In genomic region chr8:121313458-121313857, GRCm38 (mm10) we compare ENCODE assay signal across 11 mouse cellular contexts.
A peak's percentile ranks its signal among the peaks of the same experiment; 100 is the strongest.
DNase-seq lines count a peak whose midpoint lies in the region; TF ChIP-seq lines count a peak whose summit lies in the region.
"Had no signal": no experiment of that assay in that cellular context is flagged by ENCODE, and none has a peak within 500 bp of the region (broad histone marks: within the 10 kb centered on the region; RNA-seq: fewer than 3 reads in every experiment).

No protein-coding gene starts in this region.

- H3K9me3 ChIP-seq in limb, embryonic 10.5 days (replicated peaks) = no peaks in the 10 kb centered on the region
- H3K9me3 ChIP-seq: midbrain, embryonic 12.5 days; neural tube, embryonic 12.5 days had no signal

- H3K9ac ChIP-seq in heart, adult 2 months (ENCODE audit: low read depth, low read length) = no peak overlapping the region
- H3K9ac ChIP-seq: midbrain, embryonic 12.5 days; neural tube, embryonic 12.5 days had no signal

- TF ChIP-seq EP300 in heart, adult 2 months (IDR thresholded peaks at IDR 0.05; ENCODE audit: insufficient read depth, low read depth, low read length) = no peak

- no peaks in the 10 kb centered on the region for H3K79me2 ChIP-seq in heart, adult 2 months (replicated peaks; ENCODE audit: control insufficient read depth, insufficient read depth, low read length)

- H3K27me3 ChIP-seq in heart, adult 2 months (ENCODE audit: control insufficient read depth, insufficient read depth, low read length) = no peaks in the 10 kb centered on the region
- no peaks in the 10 kb centered on the region; the same call in 1 of the 2 replicates for H3K27me3 ChIP-seq in thymus, adult 2 months (ENCODE audit: control insufficient read depth, insufficient read depth, low read length)
- H3K27me3 ChIP-seq in limb, embryonic 10.5 days (ENCODE audit: low read depth, poor library complexity, severe bottlenecking) = peaks cover 98% of the 10 kb centered on the region

- no peak overlapping the region for H3K27ac ChIP-seq in heart, adult 2 months
- no peak overlapping the region for H3K27ac ChIP-seq in thymus, adult 2 months (ENCODE audit: control insufficient read depth, insufficient read depth, low read length)
- peak overlapping the region; percentile 47 for H3K27ac ChIP-seq in limb, embryonic 10.5 days
- H3K27ac ChIP-seq: midbrain, embryonic 12.5 days; neural tube, embryonic 12.5 days had no signal

- 70% methylated on average over 6 of the region's 6 CpGs for WGBS in heart, adult 2 months
- WGBS in thymus, adult 2 months = 71% methylated on average over 6 of the region's 6 CpGs
- WGBS in limb, embryonic 10.5 days = 25% methylated on average over 6 of the region's 6 CpGs

- no peak for DNase-seq in heart, adult 2 months
- DNase-seq in heart, adult 11 months = no peak
- DNase-seq in kidney, postnatal 4 days = peak; percentile 52
- DNase-seq in kidney, adult 18-20 months = no peak
- DNase-seq in thymus, adult 2 months = peak; percentile 6
- no peak for DNase-seq in thymus, postnatal 10 days (ENCODE audit: low spot score in 2 of 2)
- no peak for DNase-seq in limb, embryonic 10.5 days (ENCODE audit: low spot score)
- DNase-seq in frontal cortex, postnatal 25 days (ENCODE audit: low spot score in 2 of 2) = no peak
- DNase-seq: retina, postnatal 1 day had no signal

- no peaks in the 10 kb centered on the region for H3K36me3 ChIP-seq in heart, adult 2 months (ENCODE audit: control insufficient read depth, insufficient read depth, low read length)
- no peaks in the 10 kb centered on the region for H3K36me3 ChIP-seq in thymus, adult 2 months (ENCODE audit: control insufficient read depth, insufficient read depth, low read length)
- H3K36me3 ChIP-seq in limb, embryonic 10.5 days = no peaks in the 10 kb centered on the region
- H3K36me3 ChIP-seq: midbrain, embryonic 12.5 days; neural tube, embryonic 12.5 days had no signal

- H3K4me3 ChIP-seq in heart, adult 2 months = no peak overlapping the region
- no peak overlapping the region for H3K4me3 ChIP-seq in thymus, adult 2 months (ENCODE audit: control insufficient read depth, insufficient read depth, low read length)
- H3K4me3 ChIP-seq in limb, embryonic 10.5 days = no peak overlapping the region
- H3K4me3 ChIP-seq: midbrain, embryonic 12.5 days; neural tube, embryonic 12.5 days had no signal

- peaks cover 3% of the 10 kb centered on the region; the same call in 1 of the 2 replicates for H3K4me1 ChIP-seq in heart, adult 2 months (ENCODE audit: control insufficient read depth, insufficient read depth, low read length)
- H3K4me1 ChIP-seq in thymus, adult 2 months (replicated peaks; ENCODE audit: control insufficient read depth, insufficient read depth, low read length) = no peaks in the 10 kb centered on the region
- H3K4me1 ChIP-seq in limb, embryonic 10.5 days = peaks cover 69% of the 10 kb centered on the region

- TF ChIP-seq CTCF in heart, adult 2 months (IDR thresholded peaks at IDR 0.05) = peak; percentile 42
- TF ChIP-seq CTCF in thymus, adult 2 months (IDR thresholded peaks at IDR 0.05; ENCODE audit: borderline replicate concordance, control insufficient read depth, extremely low read depth, insufficient read depth, low read length, poor library complexity) = no peak

- intact Hi-C loops in heart, adult 2 months (cut with DNase I) = no loop called here

- no peak for TF ChIP-seq POLR2A in heart, adult 2 months (IDR thresholded peaks at IDR 0.05; ENCODE audit: insufficient read depth, low read depth, low read length)
- TF ChIP-seq POLR2A in thymus, adult 2 months (IDR thresholded peaks at IDR 0.05; ENCODE audit: control insufficient read depth, extremely low read depth, insufficient read depth, low read length, poor library complexity) = no peak

Comparison
In these comparisons a context has a peak if more than half of its experiments do, and no peak if none do; other contexts are left out.
1. DNase-seq: peak in kidney, postnatal 4 days (2 of 2) and thymus, adult 2 months (single experiment); none in heart, adult 2 months (0 of 2), heart, adult 11 months (single experiment), kidney, adult 18-20 months (single experiment), thymus, postnatal 10 days (0 of 2), limb, embryonic 10.5 days (single experiment) and frontal cortex, postnatal 25 days (0 of 2).